In genomic region chr15:102736127-102736944, GRCm38 (mm10) we compare ENCODE assay signal across 8 mouse cellular contexts. TPM values are rescaled to one million over a fixed set of nuclear protein-coding genes. Genes with fewer than 3 reads are reported as not detected.
A peak's percentile ranks its signal among the peaks of the same experiment; 100 is the strongest.
DNase-seq lines count a peak whose midpoint lies in the region; ATAC-seq lines count a peak whose summit lies in the region.

No protein-coding gene starts in this region.

- DNase-seq in heart, adult 9 months (ENCODE audit: low spot score in 2 of 2), result no peak
- DNase-seq in R1 (ENCODE audit: low read depth, low spot score) (peak; percentile 67), adipocyte (ENCODE audit: low spot score) (no peak)
- peak; percentile 39 to 45 for DNase-seq in layer of hippocampus, postnatal 25 days (ENCODE audit: extremely low spot score in 1 of 2, low spot score in 1 of 2)
- peak; percentile 67 for DNase-seq in neural tube, embryonic 11.5 days (ENCODE audit: low spot score)
- DNase-seq in frontal cortex, postnatal 10 days (ENCODE audit: low spot score in 2 of 2), result no peak

- H3K4me2 ChIP-seq in heart, embryonic 13.5 days, result peak overlapping the region; percentile 68
- H3K4me2 ChIP-seq in embryonic facial prominence, embryonic 13.5 days, result peak overlapping the region; percentile 60
- peak overlapping the region; percentile 38 for H3K4me2 ChIP-seq in neural tube, embryonic 11.5 days (ENCODE audit: low read depth)

- no peaks in the 10 kb centered on the region for H3K36me3 ChIP-seq in heart, embryonic 13.5 days
- H3K36me3 ChIP-seq in embryonic facial prominence, embryonic 13.5 days, result no peaks in the 10 kb centered on the region
- H3K36me3 ChIP-seq in neural tube, embryonic 11.5 days (ENCODE audit: control insufficient read depth, insufficient read depth, low read length), result no peaks in the 10 kb centered on the region

- H3K4me1 ChIP-seq in heart, embryonic 13.5 days, result peaks cover 7% of the 10 kb centered on the region
- peaks cover 11% of the 10 kb centered on the region; the same call in 1 of the 2 replicates for H3K4me1 ChIP-seq in embryonic facial prominence, embryonic 13.5 days
- H3K4me1 ChIP-seq in neural tube, embryonic 11.5 days (ENCODE audit: control insufficient read depth, insufficient read depth, low read length), result peaks cover 11% of the 10 kb centered on the region; the same call in 1 of the 2 replicates

- peaks cover 82% of the 10 kb centered on the region for H3K27me3 ChIP-seq in heart, embryonic 13.5 days (replicated peaks)
- H3K27me3 ChIP-seq in embryonic facial prominence, embryonic 13.5 days, result peaks cover 62% of the 10 kb centered on the region
- peaks cover 3% of the 10 kb centered on the region; the same call in 1 of the 2 replicates for H3K27me3 ChIP-seq in neural tube, embryonic 11.5 days (ENCODE audit: control insufficient read depth, insufficient read depth, low read length)

- H3K4me3 ChIP-seq in heart, embryonic 13.5 days, result peak overlapping the region; percentile 42
- peak overlapping the region; percentile 34 for H3K4me3 ChIP-seq in embryonic facial prominence, embryonic 13.5 days
- H3K4me3 ChIP-seq in neural tube, embryonic 11.5 days (ENCODE audit: low read depth, low read length), result peak overlapping the region; percentile 19; the same call in 1 of the 2 replicates

- WGBS in heart, embryonic 13.5 days, result 13% methylated on average over 31 of the region's 36 CpGs
- 9% methylated on average over 35 of the region's 36 CpGs for WGBS in embryonic facial prominence, embryonic 13.5 days
- WGBS in neural tube, embryonic 11.5 days, result 11% methylated on average over 34 of the region's 36 CpGs

- peak overlapping the region; percentile 67 for H3K9ac ChIP-seq in heart, embryonic 13.5 days
- H3K9ac ChIP-seq in embryonic facial prominence, embryonic 13.5 days, result peak overlapping the region; percentile 58; the same call in 1 of the 2 replicates
- H3K9ac ChIP-seq in neural tube, embryonic 11.5 days (ENCODE audit: low read length), result peak overlapping the region; percentile 18; the same call in 1 of the 2 replicates

- no peaks in the 10 kb centered on the region for H3K9me3 ChIP-seq in heart, embryonic 13.5 days
- no peaks in the 10 kb centered on the region for H3K9me3 ChIP-seq in embryonic facial prominence, embryonic 13.5 days
- no peaks in the 10 kb centered on the region for H3K9me3 ChIP-seq in neural tube, embryonic 11.5 days (ENCODE audit: control insufficient read depth, low read length)

- no peak overlapping the region for H3K27ac ChIP-seq in heart, embryonic 13.5 days (replicated peaks)
- no peak overlapping the region for H3K27ac ChIP-seq in embryonic facial prominence, embryonic 13.5 days
- H3K27ac ChIP-seq in neural tube, embryonic 11.5 days (ENCODE audit: low read depth, low read length), result peak overlapping the region; percentile 67

- no peak; the same call in 1 of the 2 replicates for ATAC-seq in heart, embryonic 13.5 days (ENCODE audit: extremely low read depth, insufficient number of reproducible peaks, low FRiP score, low TSS enrichment)
- ATAC-seq in embryonic facial prominence, embryonic 13.5 days (ENCODE audit: insufficient number of reproducible peaks, insufficient read depth, low FRiP score, low TSS enrichment, low read depth), result 0 out of 2 replicates have a peak, but pooled peaks have one; percentile 26
- peak; percentile 78 for ATAC-seq in neural tube, embryonic 11.5 days (ENCODE audit: insufficient read depth, low FRiP score, low TSS enrichment)

RNA-seq across cellular contexts. Expression of gene Calcoco1, which starts 14.4 kb away (rescaled TPM):
- polyA plus RNA-seq in heart, embryonic 13.5 days (2015; fragmentation: Nextera tagmentation; extraction: Ambion mirVana), result 50.8 and 54.6 TPM in 2 replicates
- 53.4 and 62.8 TPM in 2 replicates for polyA plus RNA-seq in embryonic facial prominence, embryonic 13.5 days (2015; fragmentation: Nextera tagmentation; extraction: Ambion mirVana)
- 10 to 100 TPM; 85.8 to 91.4 TPM for total RNA-seq in layer of hippocampus, postnatal 25 days (2021)
- polyA plus RNA-seq in neural tube, embryonic 11.5 days (2014; fragmentation: Nextera tagmentation; extraction: Ambion mirVana), result 36.7 and 40.9 TPM in 2 replicates

Comparison
In these comparisons a context has a peak if more than half of its experiments do, and no peak if none do; other contexts are left out.
1. DNase-seq: peak in R1 (single experiment), layer of hippocampus, postnatal 25 days (2 of 2) and neural tube, embryonic 11.5 days (single experiment); none in heart, adult 9 months (0 of 2), adipocyte (single experiment) and frontal cortex, postnatal 10 days (0 of 2).
2. Peak in every context shown above with its lines, with median percentiles within 50 percentile points of each other: H3K4me2 ChIP-seq, H3K4me3 ChIP-seq and H3K9ac ChIP-seq.